Mouse (Mus musculus) left cerebral cortex, adult 9 months (tissue): Measurements from ENCODE around the gene Trdmt1.

Source experiments
- DNase-seq, 2 experiments: peaks; one replicate each; pipeline ENCODE4 v3.0.0; 2022; ENCODE audit warnings: low spot score in 2 of 2

Trdmt1 gene

GRCm38 (mm10) chr2:13557145-13558030 is 12.9 kb upstream of the Trdmt1 start:
- no peak for DNase-seq

- no peak for DNase-seq
Measured at GRCm38 (mm10) chr2:13556239-13556638, 11.8 kb upstream of the Trdmt1 start.

DNA sequence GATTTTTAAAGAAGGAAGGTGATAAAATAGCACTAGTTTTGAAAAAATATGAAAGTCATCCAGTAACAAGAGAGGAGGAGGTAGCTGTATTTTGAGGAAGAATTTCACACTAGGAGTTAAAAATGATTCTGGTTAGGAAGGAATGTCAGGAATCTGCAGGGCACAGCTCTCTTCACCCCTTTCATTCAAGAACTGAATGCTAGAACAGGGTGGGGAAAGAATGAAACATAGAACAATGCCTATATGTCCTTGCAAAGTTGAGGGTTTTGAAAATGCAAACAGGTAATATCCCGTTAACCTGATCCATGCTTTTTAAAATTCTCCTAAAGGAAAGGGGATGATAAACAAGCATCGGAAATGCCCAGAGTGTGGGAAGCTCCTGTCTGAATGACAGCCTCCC is 9.5 kb upstream of the Trdmt1 start:
- DNase-seq: no peak

- DNase-seq: no peak
Measured at GRCm38 (mm10) chr2:13548749-13549148, 4.3 kb upstream of the Trdmt1 start.

DNA sequence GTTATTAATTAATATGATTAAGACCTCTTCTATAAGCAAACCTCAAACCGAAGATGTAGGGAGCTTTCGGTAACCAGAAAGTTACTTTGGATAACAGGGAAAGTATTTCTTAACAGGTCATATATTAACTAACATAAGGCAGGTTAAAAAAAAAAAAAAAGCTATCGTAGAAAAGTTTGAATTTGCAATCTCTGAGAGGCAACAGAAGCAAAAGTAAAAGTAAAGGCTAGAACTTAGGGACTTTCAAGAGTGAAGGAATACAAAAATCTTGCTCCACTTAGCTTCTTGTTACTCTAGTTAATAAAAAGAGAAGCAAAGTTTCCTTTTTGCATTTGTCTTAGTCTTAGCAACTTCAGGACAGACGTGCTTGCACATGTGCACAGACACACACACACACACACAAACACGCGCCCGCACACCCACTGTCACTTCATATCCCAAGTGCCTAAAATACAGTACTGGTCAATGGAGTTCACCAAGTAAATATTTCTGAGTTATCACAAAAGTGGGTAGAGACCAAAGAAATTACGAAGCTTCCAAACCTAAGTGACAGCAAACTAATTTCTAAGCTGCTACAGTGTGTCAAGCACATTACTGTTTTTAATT is 846 bp downstream of the Trdmt1 start:
- DNase-seq: no peak

DNA sequence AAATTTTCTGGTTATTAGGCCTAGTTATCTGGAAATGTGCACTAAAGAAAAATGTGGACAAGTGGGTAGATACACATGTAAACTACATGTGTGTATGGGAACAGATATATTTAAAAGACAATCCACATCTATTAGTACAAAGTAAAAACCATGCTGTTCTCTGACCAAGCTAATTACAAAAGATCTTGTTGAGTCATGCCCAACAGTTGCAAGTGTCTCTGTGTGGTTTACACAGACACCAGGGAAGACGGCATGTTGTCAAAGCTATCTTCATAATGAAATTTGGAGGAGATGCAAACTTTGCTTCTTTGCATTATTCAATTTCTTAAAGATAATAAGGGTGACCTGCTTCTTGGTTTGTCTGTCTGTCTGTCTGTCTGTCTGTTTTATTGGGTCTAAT is 4.6 kb downstream of the Trdmt1 start:
- no peak for DNase-seq

GRCm38 (mm10) chr2:13538704-13539377 is 5.6 kb downstream of the Trdmt1 start:
- DNase-seq: no peak

DNA sequence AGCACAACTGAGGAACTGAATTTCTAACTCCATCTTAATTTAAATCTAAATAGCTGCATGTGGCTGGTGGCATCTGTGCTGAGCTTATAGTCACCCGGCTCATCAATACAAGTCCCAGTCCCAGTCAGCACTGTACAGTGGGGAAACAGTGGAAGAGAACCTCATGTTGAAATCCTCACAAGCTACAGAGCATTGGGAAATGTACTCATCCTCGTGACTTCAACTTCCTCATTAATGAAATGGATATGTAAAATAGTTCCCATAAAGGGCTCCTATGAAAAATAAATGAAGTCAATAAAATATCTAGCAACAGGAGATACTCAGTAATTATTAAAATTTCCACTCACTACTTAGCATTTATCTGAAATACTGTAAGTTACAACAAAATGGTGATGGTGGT is 6.2 kb downstream of the Trdmt1 start:
- DNase-seq: no peak

DNA sequence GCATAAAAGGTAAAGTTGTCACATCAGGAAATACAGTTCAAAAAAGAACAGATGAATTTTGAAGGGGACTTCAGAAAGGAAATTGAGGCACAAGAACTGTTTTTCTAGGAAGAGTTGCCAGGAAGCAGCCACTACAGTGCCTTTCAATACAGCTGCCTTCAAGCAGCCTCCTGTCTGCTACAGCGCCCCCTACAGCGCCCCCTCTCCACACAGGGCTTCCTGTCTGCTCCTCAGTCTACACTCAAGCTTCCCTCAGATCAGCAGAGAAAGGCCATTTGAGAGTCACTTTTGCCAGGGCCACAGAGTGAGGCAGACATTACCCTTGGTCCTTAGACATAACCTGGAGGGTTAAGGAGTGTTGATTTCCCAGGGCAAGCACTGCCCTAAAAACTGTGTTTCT is 6.7 kb downstream of the Trdmt1 start:
- DNase-seq: no peak

DNA sequence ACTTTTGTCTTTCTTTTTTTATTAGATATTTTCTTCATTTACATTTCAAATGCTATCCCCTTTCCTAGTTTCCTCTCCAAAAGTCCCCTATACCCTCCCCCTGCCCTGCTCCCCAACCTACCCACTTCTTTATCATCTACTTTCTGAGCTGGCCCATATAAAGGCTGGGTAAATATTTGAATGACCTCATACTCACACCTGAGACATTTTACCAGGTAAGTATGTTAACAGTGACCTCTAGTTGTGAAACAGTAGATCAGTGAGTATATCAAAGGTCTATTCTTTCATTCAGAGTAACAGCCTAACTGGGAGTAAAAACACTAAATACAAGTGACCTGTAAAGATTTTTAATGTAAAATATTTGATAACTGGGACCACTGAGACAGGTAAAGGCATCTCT is 7.7 kb downstream of the Trdmt1 start:
- no peak for DNase-seq

DNA sequence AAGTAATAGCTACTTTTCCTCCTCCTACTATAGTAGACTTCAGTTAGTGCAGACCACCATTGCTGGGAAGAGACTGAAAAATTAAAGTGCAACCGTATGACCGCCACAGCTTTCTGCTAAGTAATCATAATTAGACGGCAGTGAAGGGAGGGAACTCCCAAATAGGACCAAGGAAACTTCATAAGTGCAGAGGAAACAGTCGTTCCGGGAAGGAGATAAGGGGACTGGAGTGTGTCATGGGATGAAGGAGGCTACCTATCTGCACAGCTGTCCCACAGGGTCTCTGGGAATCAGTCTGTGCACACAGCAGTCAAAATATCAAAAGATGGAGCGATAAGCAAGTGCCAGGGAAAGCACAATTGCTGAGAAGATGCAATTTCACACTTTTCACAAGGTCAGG is 13.8 kb downstream of the Trdmt1 start:
- DNase-seq: no peak

DNA sequence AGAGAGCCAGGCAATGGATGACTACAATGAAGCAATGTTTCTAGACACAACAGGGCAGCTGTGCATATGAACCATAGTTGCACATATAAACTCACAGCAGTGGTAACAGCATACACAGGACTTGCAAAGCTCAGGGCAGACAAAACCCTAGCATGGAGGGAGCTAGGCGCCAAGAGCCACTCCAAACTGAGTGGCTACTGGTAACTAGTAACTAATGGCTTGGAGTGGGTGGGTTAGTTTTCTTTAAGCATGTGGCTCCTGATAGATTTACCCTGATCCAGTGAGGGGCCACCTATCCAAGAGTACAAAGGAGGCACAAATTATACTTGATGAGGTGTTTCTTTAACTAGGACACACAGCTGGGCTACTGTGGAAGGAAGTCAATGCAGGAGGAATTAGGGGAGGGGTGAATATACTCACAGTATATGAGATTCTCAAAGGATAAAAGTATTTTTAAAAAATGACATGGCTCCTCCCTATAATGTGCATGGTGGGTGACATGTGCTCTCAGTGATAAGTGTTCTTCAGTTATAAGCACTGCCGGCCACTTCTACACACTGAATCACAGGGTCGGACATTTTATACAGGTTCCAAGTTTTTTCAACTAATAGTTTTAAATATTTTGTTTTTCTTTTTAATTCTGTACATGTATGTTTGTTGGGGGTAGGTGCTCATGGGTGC is 15.1 kb downstream of the Trdmt1 start:
- no peak for DNase-seq

DNA sequence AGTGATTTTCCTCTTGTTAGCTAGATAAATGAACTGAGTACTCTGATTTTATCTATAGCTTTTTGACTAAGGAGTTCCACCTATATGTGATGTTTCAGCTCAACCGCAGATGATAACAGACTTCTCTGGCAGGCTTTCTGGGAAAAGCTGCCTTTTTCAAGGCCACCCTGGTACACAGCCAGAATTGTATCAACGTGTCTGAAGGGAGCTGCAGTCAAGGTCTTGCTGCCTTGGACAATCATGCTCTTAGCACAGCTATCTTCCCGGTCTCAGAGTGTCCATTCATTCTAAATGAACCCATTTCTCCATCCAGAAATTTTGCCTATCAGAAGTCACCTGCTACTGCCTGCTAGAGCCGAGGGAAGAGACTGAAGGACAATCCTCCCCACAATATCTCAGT is 16.9 kb downstream of the Trdmt1 start:
- DNase-seq: no peak

GRCm38 (mm10) chr2:13527125-13527524 is 17.3 kb downstream of the Trdmt1 start:
- no peak for DNase-seq

DNA sequence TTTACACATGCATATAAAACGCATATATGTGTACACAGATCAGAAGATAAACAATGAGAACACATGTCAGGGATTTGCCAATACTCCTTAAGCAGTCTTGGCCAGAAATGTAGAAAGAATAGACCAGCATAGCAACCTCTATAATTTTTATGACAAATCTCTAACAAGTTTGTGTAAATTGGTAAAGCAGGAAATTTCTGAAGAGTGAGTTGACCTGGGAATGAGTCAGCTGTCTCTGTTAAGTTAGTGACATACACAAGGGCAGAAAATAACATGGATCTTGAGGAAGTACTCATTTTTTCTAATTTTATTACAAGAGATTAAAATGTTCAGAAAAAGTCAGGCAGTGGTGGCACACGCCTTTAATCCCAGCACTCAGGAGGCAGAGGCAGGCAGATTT is 18.3 kb downstream of the Trdmt1 start:
- no peak for DNase-seq

- DNase-seq: peak; percentile 20 to 65
Measured at GRCm38 (mm10) chr2:13523540-13524456, 20.7 kb downstream of the Trdmt1 start.

DNA sequence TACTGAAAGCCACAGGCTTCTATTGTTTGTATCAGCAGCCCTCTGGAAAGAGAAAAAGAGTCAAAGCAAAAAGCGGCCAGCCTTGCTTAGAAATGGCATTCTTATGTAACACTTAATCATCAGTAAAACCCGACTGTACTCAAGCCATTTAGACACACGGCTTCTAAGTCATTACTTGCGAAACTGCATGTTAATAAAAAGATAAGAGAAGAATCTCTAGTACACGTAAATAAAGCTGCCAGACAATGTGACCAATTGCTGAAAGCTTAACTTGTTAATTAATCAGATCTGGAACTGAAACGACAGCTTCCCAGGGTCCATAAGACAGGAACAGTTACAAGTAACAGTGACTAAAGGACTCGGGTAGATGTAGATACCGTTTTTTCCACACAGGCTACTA is 22.4 kb downstream of the Trdmt1 start:
- no peak for DNase-seq

DNA sequence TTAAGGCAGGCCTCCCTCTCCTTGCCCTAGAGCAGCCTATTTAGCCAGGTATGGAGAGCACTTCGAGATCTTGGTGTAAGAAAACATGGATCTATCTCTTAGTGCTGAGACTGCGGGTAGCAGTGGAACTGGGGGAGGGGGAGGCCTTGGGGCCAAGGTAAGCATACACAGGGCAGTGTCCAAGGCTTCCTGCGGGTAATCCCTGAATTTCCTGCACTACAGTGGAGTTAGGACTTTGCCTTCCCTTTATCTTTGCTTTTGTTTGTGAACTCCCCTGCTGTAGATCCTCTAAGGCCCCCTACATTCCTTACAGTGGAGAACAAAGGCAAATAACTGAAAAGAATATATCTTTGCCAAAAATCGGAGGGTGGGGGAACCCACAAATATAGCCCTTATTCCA is 29.5 kb downstream of the Trdmt1 start:
- DNase-seq: no peak

DNA sequence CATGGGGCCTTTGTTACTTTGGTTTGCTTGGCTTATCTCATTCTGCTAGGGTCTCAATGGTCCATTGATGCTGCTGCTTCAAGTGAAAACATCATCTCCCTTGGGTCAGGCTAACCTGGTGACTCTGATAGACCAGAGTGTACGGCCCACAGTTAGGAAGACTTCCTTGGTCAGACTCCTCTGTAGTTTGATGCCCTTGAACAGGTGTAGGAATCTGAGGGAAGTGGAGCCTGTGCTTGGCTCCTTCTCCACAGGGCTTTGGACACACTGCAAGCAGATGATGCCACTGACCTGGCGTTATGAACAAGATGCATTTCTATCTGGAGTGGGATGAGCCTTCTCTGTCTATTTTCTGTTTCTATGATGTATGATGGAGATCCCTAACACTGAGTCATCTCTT is 41.8 kb downstream of the Trdmt1 start:
- no peak for DNase-seq

GRCm38 (mm10) chr2:13501553-13501952 is 42.9 kb downstream of the Trdmt1 start:
- no peak for DNase-seq

DNA sequence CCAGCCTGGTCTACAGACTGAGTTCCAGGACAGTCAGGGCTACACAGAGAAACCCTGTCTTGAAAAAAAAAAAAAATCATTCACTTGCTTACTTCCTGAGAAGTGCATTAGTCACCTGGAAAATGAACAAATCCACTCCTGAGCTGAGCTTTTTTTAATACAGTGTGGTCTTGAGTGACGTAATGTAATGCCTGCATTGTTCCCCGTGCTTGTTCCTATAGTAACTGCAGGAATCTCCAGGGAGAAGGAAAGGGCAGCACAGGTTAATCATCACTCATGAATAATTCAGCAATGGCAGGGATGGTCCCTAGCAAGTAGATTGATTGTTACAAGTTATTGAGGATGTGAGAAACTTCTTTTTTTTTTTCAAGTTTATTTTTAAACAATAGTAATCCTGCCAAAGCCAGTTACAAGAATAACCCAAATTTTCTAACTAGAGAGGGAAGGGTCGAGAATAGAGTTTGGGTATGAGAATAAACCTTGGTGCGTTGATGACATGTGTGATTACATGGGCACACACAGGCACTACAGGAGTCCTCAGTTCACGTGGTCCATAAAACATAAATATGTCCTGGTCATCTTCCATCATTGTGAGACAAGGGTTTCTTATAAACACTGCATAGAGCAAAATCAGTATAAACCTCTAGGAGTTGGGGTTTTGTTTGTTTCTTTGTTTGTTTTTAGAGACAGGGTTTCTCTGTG is 44.0 kb downstream of the Trdmt1 start:
- no peak for DNase-seq
